Comparison of ENCODE assay signal across 8 mouse cellular contexts in genomic region chr3:98975777-98976176, GRCm38 (mm10).
A peak's percentile ranks its signal among the peaks of the same experiment; 100 is the strongest.
DNase-seq lines count a peak whose midpoint lies in the region.

No protein-coding gene starts in this region.

- H3K4me3 ChIP-seq in heart, embryonic 10.5 days: no peak overlapping the region

- H3K9me3 ChIP-seq in heart, embryonic 10.5 days: no peaks in the 10 kb centered on the region

- no peak overlapping the region for H3K27ac ChIP-seq in heart, embryonic 10.5 days

- peak; percentile 28 to 42 for DNase-seq in heart, postnatal 10 days
- DNase-seq in heart, embryonic 10.5 days (ENCODE audit: low spot score): no peak
- DNase-seq in MEL-GATA-1-ER (ENCODE audit: extremely low read depth, low read depth): peak; percentile 68
- DNase-seq in c-Kit-positive CD71-positive TER-119-positive erythroid progenitor cells, embryonic 14.5 days (ENCODE audit: low spot score): peak; percentile 48
- peak; percentile 46 for DNase-seq in induced T-regulatory cell, adult 2 months (ENCODE audit: low read depth)
- DNase-seq in lung, postnatal 36 days: peak; percentile 43
- no peak for DNase-seq in spleen, postnatal 36 days (ENCODE audit: low spot score in 2 of 2)
- no peak for DNase-seq in spleen, postnatal 10 days (ENCODE audit: low spot score in 2 of 2)

- WGBS in heart, embryonic 10.5 days: 7% methylated on average over 3 of the region's 3 CpGs

- H3K27me3 ChIP-seq in heart, embryonic 10.5 days (ENCODE audit: insufficient read depth, poor library complexity, severe bottlenecking): no peaks in the 10 kb centered on the region

- H3K4me1 ChIP-seq in heart, embryonic 10.5 days: no peaks in the 10 kb centered on the region

- intact Hi-C loops in heart, postnatal 10 days (cut with DNase I): loop anchor here (1.0 kb wide), 2 partner anchors 60 to 80 kb away; no protein-coding TSS in a partner anchor

- H3K36me3 ChIP-seq in heart, embryonic 10.5 days: no peaks in the 10 kb centered on the region

Comparison
In these comparisons a context has a peak if more than half of its experiments do, and no peak if none do; other contexts are left out.
1. DNase-seq: peak in heart, postnatal 10 days (2 of 2), MEL-GATA-1-ER (single experiment), c-Kit-positive CD71-positive TER-119-positive erythroid progenitor cells, embryonic 14.5 days (single experiment), induced T-regulatory cell, adult 2 months (single experiment) and lung, postnatal 36 days (single experiment); none in heart, embryonic 10.5 days (single experiment), spleen, postnatal 36 days (0 of 2) and spleen, postnatal 10 days (0 of 2).